Mouse (Mus musculus): Measurements from ENCODE around the gene Sik3. TPM values are rescaled to one million over a fixed set of nuclear protein-coding genes. Genes with fewer than 3 reads are reported as not detected.

The Sik3 gene
- 100 to 1,000 TPM in 1 of 2 experiments, 10 to 100 TPM in 1; 95.0 to 103 TPM for total RNA-seq (2021)
- long read RNA-seq, experiment 1, full-length matches to known transcripts: 3 of 59 reads
- long read RNA-seq, experiment 1, partial matches to known transcripts: 48 of 59 reads
- long read RNA-seq, experiment 1, other reads (novel, unspliced or antisense): 8 of 59 reads
- long read RNA-seq, experiment 2, full-length matches to known transcripts: 1 of 35 reads
- long read RNA-seq, experiment 2, partial matches to known transcripts: 27 of 35 reads
- long read RNA-seq, experiment 2, other reads (novel, unspliced or antisense): 7 of 35 reads

- intact Hi-C loops (cut with DNase I): no loop called here
Measured at GRCm38 (mm10) chr9:46012091-46013008, at the start of gene Sik3, which contains the start of gene Pafah1b2. TSS of gene Sik3 (plus strand) at chr9:46012820. TSS of gene Pafah1b2 (minus strand) at chr9:46012690.

GRCm38 (mm10) chr9:45963577-45963976 lies 49.0 kb upstream of the Sik3 start:
- intact Hi-C loops (cut with DNase I): no loop called here
- DNase-seq (ENCODE audit: low spot score in 2 of 2): no peak

More at GRCm38 (mm10) chr9:46012091-46013008, at the start of gene Sik3, which contains the start of gene Pafah1b2:
- peak; percentile 97 for DNase-seq (ENCODE audit: low spot score in 2 of 2)

GRCm38 (mm10) chr9:45976884-45977283 lies 35.7 kb upstream of the Sik3 start:
- intact Hi-C loops (cut with DNase I): no loop called here

GRCm38 (mm10) chr9:45979778-45980177 lies 32.8 kb upstream of the Sik3 start:
- no peak for DNase-seq (ENCODE audit: low spot score in 2 of 2)
- intact Hi-C loops (cut with DNase I): no loop called here

More at GRCm38 (mm10) chr9:45976884-45977283, 35.7 kb upstream of the Sik3 start:
- DNase-seq (ENCODE audit: low spot score in 2 of 2): no peak

- no peak for DNase-seq (ENCODE audit: low spot score in 2 of 2)
- intact Hi-C loops (cut with DNase I): no loop called here
Measured at GRCm38 (mm10) chr9:45980611-45981010, 32.0 kb upstream of the Sik3 start.

GRCm38 (mm10) chr9:45981331-45981730 lies 31.3 kb upstream of the Sik3 start:
- intact Hi-C loops (cut with DNase I): no loop called here
- DNase-seq (ENCODE audit: low spot score in 2 of 2): no peak

GRCm38 (mm10) chr9:45983676-45984408 lies 28.8 kb upstream of the Sik3 start:
- intact Hi-C loops (cut with DNase I): no loop called here
- peak; percentile 18 to 19 for DNase-seq (ENCODE audit: low spot score in 2 of 2)

GRCm38 (mm10) chr9:45984409-45985228 lies 28.0 kb upstream of the Sik3 start:
- peak; percentile 87 to 89 for DNase-seq (ENCODE audit: low spot score in 2 of 2)
- intact Hi-C loops (cut with DNase I): no loop called here

- peak; percentile 54 to 58 for DNase-seq (ENCODE audit: low spot score in 2 of 2)
- intact Hi-C loops (cut with DNase I): no loop called here
Measured at GRCm38 (mm10) chr9:45985229-45985567, 27.4 kb upstream of the Sik3 start.

- DNase-seq (ENCODE audit: low spot score in 2 of 2): no peak
- intact Hi-C loops (cut with DNase I): no loop called here
Measured at GRCm38 (mm10) chr9:45999009-45999408, 13.6 kb upstream of the Sik3 start.

- peak; percentile 81 to 89 for DNase-seq (ENCODE audit: low spot score in 2 of 2)
- intact Hi-C loops (cut with DNase I): loop anchor here (1.0 to 2.0 kb wide), 3 partner anchors 188 to 247 kb away; no protein-coding TSS in a partner anchor
Measured at GRCm38 (mm10) chr9:46003729-46004128, 8.9 kb upstream of the Sik3 start.

- DNase-seq (ENCODE audit: low spot score in 2 of 2): no peak
- intact Hi-C loops (cut with DNase I): loop anchor here (2.0 kb wide), 1 partner anchor 242 kb away; no protein-coding TSS in a partner anchor
Measured at GRCm38 (mm10) chr9:46004529-46004928, 8.1 kb upstream of the Sik3 start.

GRCm38 (mm10) chr9:46006224-46006623 lies 6.4 kb upstream of the Sik3 start:
- no peak for DNase-seq (ENCODE audit: low spot score in 2 of 2)
- intact Hi-C loops (cut with DNase I): no loop called here

GRCm38 (mm10) chr9:46008931-46009668 lies 3.5 kb upstream of the Sik3 start:
- no peak for DNase-seq (ENCODE audit: low spot score in 2 of 2)
- intact Hi-C loops (cut with DNase I): no loop called here

GRCm38 (mm10) chr9:46009669-46009983 lies 3.0 kb upstream of the Sik3 start:
- no peak for DNase-seq (ENCODE audit: low spot score in 2 of 2)
- intact Hi-C loops (cut with DNase I): no loop called here

GRCm38 (mm10) chr9:46011094-46011970 lies 1.3 kb upstream of the Sik3 start:
- intact Hi-C loops (cut with DNase I): no loop called here
- no peak for DNase-seq (ENCODE audit: low spot score in 2 of 2)

- intact Hi-C loops (cut with DNase I): no loop called here
- DNase-seq (ENCODE audit: low spot score in 2 of 2): peak in 1 of 2 experiments; percentile 17
Measured at GRCm38 (mm10) chr9:46013009-46013586, 478 bp downstream of the Sik3 start.
